Mouse (Mus musculus) bone marrow, adult 2 months (tissue): ENCODE results near the gene Mdn1.

Source experiments
- CTCF ChIP-seq: fragments of 200-500 bp; IDR thresholded peaks from 2 replicates; pipeline ENCODE4 v1.5.1; 2011; ENCODE audit warnings: low read length, control low read depth; ENCODE audit not compliant: control insufficient read depth, insufficient read depth
- POLR2A ChIP-seq: fragments of 200-500 bp; IDR thresholded peaks from 2 replicates; pipeline ENCODE4 v1.6.1; 2011; ENCODE audit warnings: low read depth, mild to moderate bottlenecking, control low read depth, low read length, borderline replicate concordance; ENCODE audit not compliant: control insufficient read depth

DNA sequence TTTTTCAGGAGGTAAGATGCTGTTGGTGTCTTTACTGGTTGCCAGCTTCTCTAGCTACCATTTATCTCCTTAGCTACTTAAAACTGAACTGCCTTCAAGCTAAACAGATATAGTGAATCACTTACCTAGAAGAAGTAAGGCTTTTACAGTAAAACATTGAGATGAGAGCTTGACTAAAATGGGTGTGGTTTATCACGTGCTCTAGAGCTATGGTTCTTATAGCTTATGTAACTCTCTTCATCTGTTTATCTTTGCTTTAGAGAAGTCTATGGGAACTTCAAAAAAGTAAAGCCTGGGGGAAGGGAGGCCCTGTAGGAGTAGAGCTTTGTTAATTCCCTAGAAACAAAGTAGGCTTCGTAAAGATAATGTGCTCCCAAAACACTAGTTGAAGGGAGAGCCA lies 17.1 kb downstream of the Mdn1 start:
- no peak for TF ChIP-seq CTCF
- no peak for TF ChIP-seq POLR2A
